Mouse (Mus musculus) neural tube, embryonic 12.5 days (tissue): ENCODE data around the gene Hdhd5. TPM values are rescaled to one million over a fixed set of nuclear protein-coding genes. Genes with fewer than 3 reads are reported as not detected.
A peak's percentile ranks its signal among the peaks of the same experiment; 100 is the strongest.

Source experiments
- ATAC-seq: fragments of 200-750 bp; cut with Nextera tagmentation; 2 replicates; pipeline ENCODE4 v1.8.0; 2017; ENCODE audit warnings: low read depth, mild to moderate bottlenecking, moderate TSS enrichment, moderate library complexity; ENCODE audit not compliant: low FRiP score
- H3K27ac ChIP-seq: fragments of 300-500 bp; sonication (generic); 2 replicates; pipeline ENCODE4 v1.5.1; 2016
- H3K27me3 ChIP-seq: fragments of 300-500 bp; sonication (generic); replicated peaks from 2 replicates; pipeline ENCODE4 v1.6.1; 2016; ENCODE audit warnings: mild to moderate bottlenecking
- H3K36me3 ChIP-seq: fragments of 300-500 bp; sonication (generic); 2 replicates; pipeline ENCODE4 v1.6.1; 2016; ENCODE audit warnings: mild to moderate bottlenecking
- H3K4me1 ChIP-seq: fragments of 300-500 bp; sonication (generic); 2 replicates; pipeline ENCODE4 v1.6.1; 2016
- H3K4me2 ChIP-seq: fragments of 300-500 bp; sonication (generic); replicated peaks from 2 replicates; pipeline ENCODE4 v1.6.1; 2016; ENCODE audit warnings: mild to moderate bottlenecking
- H3K4me3 ChIP-seq: fragments of 300-500 bp; sonication (generic); 2 replicates; pipeline ENCODE4 v1.5.1; 2016
- H3K9ac ChIP-seq: fragments of 300-500 bp; sonication (generic); 2 replicates; pipeline ENCODE4 v1.6.1; 2016; ENCODE audit warnings: mild to moderate bottlenecking
- H3K9me3 ChIP-seq: fragments of 300-500 bp; sonication (generic); 2 replicates; pipeline ENCODE4 v1.6.1; 2016; ENCODE audit warnings: mild to moderate bottlenecking
- WGBS: fragments of 180-500 bp; shearing (Covaris S2); methylation state at CpG from one replicate; pipeline ENCODE4 v1.1.7; 2016; 5-methylcytosine and 5-hydroxymethylcytosine counted together
- polyA plus RNA-seq: library from polyadenylated mRNA; unstranded; fragments of >200 nt; fragmentation: Nextera tagmentation; extraction: Ambion mirVana; gene quantifications from 2 replicates; pipeline ENCODE4 v1.2.1, GENCODE M21; 2016

Hdhd5 gene
- 19.9 and 23.6 TPM in 2 replicates for polyA plus RNA-seq

DNA sequence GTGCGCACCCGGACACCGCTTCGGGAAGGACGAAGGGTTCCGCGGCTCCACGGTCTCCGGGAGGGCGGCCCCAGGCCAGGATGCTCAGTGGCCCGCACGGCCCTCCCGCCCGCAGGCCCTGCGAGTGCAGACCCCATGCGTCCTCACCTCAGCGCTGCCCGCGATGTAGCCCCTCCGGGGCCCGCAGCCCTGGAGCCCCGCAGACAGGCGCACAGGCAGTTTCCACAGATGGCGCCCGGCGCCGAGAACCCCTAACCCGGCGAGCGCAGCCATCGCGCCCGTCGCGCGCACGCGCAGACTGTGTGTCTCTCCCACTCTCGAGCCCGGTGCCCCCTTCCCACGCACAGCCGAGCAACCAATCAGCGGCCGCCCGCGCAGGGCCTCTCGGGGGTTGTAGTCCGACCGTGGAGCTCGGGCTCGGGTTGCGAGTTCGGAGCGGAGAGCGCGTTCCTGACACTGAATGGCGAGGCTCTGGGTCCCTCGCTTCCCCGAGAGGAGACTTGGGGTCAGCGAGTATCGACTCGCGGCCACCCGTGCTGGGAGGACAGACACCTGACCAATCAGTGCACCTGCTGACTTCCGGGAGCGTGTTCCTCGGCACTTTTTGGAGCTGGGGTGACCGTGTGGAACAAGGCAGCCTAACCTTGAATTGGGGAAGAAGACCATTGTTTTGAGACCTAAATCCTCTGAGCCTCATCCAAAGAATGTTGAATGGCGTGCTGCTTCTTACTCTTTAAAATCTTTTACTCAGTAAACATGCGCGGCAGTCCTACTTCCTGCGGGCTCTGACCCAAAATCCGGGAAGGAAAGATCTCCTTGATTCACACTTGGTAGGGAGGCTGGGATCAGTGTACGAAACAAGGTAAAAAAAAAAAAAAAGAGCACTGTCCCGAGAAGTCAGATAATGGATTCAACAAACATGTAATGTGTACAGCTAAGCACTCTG is at the start of gene Hdhd5:
Gene Hdhd5 (minus strand): TSS at position 300 of the 946 bp plus-strand sequence.
- H3K9me3 ChIP-seq, result no peaks in the 10 kb centered on the region
- peak within 1 kb of the TSS; percentile 91 for H3K9ac ChIP-seq
- H3K4me1 ChIP-seq, result peaks cover 21% of the 10 kb centered on the region
- ATAC-seq, result peak; percentile 98
- no peaks in the 10 kb centered on the region for H3K36me3 ChIP-seq
- H3K4me3 ChIP-seq, result peak within 1 kb of the TSS; percentile 92
- no peaks in the 10 kb centered on the region for H3K27me3 ChIP-seq
- H3K27ac ChIP-seq, result peak within 1 kb of the TSS; percentile 32; the same call in 1 of the 2 replicates
- H3K4me2 ChIP-seq, result peak within 1 kb of the TSS; percentile 75
- under 1% methylated on average over 75 of the region's 75 CpGs for WGBS

DNA sequence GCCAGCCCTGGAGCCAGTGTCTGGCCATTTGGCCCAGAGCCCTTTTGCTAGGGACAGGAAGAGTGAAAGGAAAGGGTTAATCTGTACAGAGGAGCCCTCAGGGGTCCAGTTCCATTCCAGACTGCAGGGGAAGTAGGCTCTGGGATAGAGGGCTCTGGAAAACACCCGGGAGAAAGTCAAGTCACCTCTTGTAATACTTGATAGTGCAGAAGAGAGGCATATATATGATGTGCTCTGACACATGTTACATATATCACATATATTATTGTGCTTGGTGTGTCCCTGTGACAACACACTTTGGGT is 49.5 kb upstream of the Hdhd5 start:
- no peaks in the 10 kb centered on the region for H3K27me3 ChIP-seq
- peaks cover 38% of the 10 kb centered on the region for H3K4me1 ChIP-seq
- ATAC-seq, result peak; percentile 54
- peak overlapping the region; percentile 83 for H3K4me2 ChIP-seq
- no peak overlapping the region for H3K27ac ChIP-seq
- H3K9me3 ChIP-seq, result no peaks in the 10 kb centered on the region
- H3K36me3 ChIP-seq, result no peaks in the 10 kb centered on the region
- H3K4me3 ChIP-seq, result peak overlapping the region; percentile 40
- no peak overlapping the region for H3K9ac ChIP-seq
- WGBS, result 0% methylated on average over 1 of the region's 1 CpGs

DNA sequence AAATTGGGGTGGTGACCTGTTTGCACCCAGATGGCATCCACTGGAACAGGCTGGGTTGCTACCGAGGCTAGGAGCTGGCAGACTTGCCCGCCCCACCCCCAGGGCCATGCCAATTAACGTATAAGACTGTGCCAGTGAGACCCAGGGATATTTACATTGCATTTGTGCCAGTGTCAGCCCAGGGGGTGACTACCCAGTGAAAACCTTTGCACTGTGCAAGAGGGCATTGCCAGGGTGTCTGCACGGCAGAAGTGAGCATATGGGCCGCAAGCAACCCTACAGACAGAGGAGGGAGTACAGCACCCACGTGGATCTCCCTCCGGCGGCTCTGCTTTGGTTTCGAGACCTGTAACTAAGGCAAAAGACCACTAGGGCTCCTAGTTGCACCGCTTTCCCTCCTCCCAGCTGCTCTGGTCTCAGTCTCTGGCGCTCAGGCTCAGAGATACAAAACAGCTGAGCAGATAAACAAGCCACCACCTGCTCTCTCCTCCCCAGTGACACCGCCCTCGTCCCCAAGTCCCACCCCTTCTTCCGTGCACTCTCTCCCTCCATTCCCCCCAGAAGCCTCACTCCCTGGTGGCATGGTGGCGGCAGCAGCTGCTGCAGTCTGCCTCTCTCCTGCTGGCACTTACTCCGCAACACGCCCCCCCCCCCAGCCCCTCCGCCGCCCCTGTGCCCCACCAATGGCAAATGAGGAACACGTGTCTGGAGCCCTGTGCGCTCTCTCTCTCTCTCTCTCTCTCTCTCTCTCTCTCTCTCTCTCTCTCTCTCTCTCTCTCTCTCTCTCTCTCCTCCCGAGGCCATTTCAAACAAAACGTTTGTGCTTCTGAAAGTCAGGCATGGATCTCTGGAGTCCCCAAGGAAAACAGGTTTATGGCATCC is 49.0 kb upstream of the Hdhd5 start:
- peak overlapping the region; percentile 44; the same call in 1 of the 2 replicates for H3K9ac ChIP-seq
- peak overlapping the region; percentile 40 for H3K4me3 ChIP-seq
- ATAC-seq, result peak; percentile 93
- H3K9me3 ChIP-seq, result no peaks in the 10 kb centered on the region
- peak overlapping the region; percentile 83 for H3K4me2 ChIP-seq
- H3K27me3 ChIP-seq, result no peaks in the 10 kb centered on the region
- under 1% methylated on average over 22 of the region's 23 CpGs for WGBS
- peak overlapping the region; percentile 59 for H3K27ac ChIP-seq
- H3K36me3 ChIP-seq, result no peaks in the 10 kb centered on the region
- peaks cover 32% of the 10 kb centered on the region for H3K4me1 ChIP-seq

DNA sequence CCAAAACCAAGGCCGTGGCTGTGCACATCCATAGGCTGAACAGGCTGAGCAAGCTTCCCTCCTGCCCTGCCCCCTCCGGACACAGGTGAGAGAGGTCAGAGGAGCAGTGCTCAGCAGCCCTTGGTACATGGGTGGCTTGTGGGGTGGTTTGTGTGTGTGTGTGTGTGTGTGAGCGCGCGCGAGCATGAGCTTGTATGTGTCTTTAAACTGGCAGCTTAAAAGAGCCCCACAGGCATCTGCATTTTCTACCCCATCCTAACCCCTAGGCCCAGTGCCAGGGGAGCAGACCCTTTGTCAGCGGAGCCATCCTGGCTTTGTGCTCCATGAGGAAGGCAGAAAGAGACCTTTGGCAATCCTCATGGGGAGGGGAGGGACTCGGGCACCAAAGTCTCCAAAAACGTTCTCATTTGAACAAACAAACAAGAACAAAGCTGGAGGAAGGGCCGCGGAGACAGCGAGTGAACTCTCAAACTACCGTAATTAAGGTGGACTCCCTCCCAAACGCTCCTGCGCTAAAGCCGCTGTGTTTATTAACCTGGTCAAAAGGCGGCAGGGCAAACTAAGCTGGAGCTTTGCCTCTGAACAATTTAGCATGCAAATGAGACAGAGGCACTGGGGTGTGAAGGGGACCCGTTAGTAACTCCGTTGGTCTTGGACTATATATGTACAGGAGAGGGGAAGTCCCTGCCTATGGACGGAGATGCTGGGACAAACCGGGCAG is 48.2 kb upstream of the Hdhd5 start:
- no peaks in the 10 kb centered on the region for H3K9me3 ChIP-seq
- H3K4me3 ChIP-seq, result peak overlapping the region; percentile 40
- peak overlapping the region; percentile 44; the same call in 1 of the 2 replicates for H3K9ac ChIP-seq
- no peak for ATAC-seq
- no peaks in the 10 kb centered on the region for H3K36me3 ChIP-seq
- H3K4me1 ChIP-seq, result peaks cover 31% of the 10 kb centered on the region
- peak overlapping the region; percentile 59 for H3K27ac ChIP-seq
- H3K27me3 ChIP-seq, result no peaks in the 10 kb centered on the region
- peak overlapping the region; percentile 83 for H3K4me2 ChIP-seq
- 3% methylated on average over 21 of the region's 21 CpGs for WGBS

DNA sequence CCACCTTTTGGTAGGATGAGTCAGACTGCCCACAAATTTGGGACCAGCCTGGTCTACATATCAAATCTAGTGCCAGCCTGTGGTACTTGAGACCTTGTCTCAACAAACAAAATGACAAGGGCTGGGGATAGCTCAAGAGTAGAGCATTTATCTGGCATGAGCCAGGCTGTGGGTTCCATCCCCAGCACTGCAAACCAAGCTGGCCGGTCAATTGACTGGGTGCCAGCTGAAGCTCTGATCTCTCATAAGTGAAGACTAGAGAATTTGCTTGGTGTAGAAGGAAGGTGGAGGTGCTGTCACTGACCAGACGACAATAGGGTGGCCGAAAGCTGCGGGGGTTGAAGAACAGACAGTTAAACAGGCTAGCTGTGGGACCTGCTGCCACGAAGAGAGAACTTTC is 47.4 kb upstream of the Hdhd5 start:
- H3K27ac ChIP-seq, result no peak overlapping the region
- peaks cover 31% of the 10 kb centered on the region for H3K4me1 ChIP-seq
- peak overlapping the region; percentile 83; the same call in 1 of the 2 replicates for H3K4me2 ChIP-seq
- no peak overlapping the region for H3K9ac ChIP-seq
- 47% methylated on average over 5 of the region's 5 CpGs for WGBS
- no peak overlapping the region for H3K4me3 ChIP-seq
- ATAC-seq, result no peak
- H3K9me3 ChIP-seq, result no peaks in the 10 kb centered on the region
- H3K27me3 ChIP-seq, result no peaks in the 10 kb centered on the region
- no peaks in the 10 kb centered on the region for H3K36me3 ChIP-seq

DNA sequence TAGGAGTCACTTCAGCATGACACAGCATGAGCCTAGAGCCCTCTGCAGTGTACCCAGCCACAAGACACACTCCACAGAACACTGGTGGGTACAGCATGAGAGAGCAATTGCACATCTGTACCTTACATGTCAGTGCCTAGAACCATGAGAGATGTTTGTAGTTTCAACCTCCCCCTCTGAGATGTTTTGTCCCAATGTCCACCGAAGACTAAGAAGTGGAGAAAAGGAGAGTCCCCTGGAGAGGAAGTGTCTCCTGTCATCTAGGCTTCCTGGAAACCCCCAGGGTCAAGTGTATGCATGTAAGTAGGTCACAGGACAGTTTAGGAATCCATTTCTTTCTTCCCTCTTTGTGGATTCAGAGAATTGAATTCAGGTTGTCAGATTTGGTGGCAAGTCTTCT is 41.3 kb upstream of the Hdhd5 start:
- no peaks in the 10 kb centered on the region for H3K27me3 ChIP-seq
- no peak overlapping the region for H3K4me3 ChIP-seq
- ATAC-seq, result no peak
- no peaks in the 10 kb centered on the region for H3K36me3 ChIP-seq
- H3K4me1 ChIP-seq, result no peaks in the 10 kb centered on the region
- no peak overlapping the region for H3K4me2 ChIP-seq
- 79% methylated on average over 1 of the region's 1 CpGs for WGBS
- no peak overlapping the region for H3K9ac ChIP-seq
- H3K9me3 ChIP-seq, result no peaks in the 10 kb centered on the region
- H3K27ac ChIP-seq, result no peak overlapping the region

DNA sequence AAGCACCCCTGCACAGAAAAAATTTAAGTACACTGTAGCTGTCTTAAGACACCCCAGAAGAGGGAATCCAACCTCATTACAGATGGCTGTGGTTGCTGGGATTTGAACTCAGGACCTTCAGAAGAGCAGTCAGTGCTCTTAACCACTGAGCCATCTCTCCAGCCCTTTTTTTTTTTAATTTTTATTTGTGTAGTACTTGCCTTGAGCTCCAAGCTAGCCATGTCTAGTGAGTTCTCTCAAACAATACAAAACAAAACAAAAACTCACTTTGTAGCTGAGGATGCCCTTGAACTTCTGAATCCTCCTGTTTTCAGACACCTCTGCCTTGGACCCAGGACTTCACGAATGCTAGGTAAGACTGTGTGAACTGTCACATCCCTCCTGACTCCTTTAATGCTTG is 37.1 kb upstream of the Hdhd5 start:
- Histone ChIP-seq H3K4me1 (no peaks in the 10 kb centered on the region; the same call in 1 of the 2 replicates), H3K36me3 (no peaks in the 10 kb centered on the region), H3K4me2 (no peak overlapping the region), H3K27me3 (no peaks in the 10 kb centered on the region), H3K27ac (no peak overlapping the region), H3K9me3 (no peaks in the 10 kb centered on the region), H3K4me3 (no peak overlapping the region), H3K9ac (no peak overlapping the region)
- no peak for ATAC-seq
- whole genome bisulfite sequencing, result 67% methylated on average over 1 of the region's 1 CpGs

DNA sequence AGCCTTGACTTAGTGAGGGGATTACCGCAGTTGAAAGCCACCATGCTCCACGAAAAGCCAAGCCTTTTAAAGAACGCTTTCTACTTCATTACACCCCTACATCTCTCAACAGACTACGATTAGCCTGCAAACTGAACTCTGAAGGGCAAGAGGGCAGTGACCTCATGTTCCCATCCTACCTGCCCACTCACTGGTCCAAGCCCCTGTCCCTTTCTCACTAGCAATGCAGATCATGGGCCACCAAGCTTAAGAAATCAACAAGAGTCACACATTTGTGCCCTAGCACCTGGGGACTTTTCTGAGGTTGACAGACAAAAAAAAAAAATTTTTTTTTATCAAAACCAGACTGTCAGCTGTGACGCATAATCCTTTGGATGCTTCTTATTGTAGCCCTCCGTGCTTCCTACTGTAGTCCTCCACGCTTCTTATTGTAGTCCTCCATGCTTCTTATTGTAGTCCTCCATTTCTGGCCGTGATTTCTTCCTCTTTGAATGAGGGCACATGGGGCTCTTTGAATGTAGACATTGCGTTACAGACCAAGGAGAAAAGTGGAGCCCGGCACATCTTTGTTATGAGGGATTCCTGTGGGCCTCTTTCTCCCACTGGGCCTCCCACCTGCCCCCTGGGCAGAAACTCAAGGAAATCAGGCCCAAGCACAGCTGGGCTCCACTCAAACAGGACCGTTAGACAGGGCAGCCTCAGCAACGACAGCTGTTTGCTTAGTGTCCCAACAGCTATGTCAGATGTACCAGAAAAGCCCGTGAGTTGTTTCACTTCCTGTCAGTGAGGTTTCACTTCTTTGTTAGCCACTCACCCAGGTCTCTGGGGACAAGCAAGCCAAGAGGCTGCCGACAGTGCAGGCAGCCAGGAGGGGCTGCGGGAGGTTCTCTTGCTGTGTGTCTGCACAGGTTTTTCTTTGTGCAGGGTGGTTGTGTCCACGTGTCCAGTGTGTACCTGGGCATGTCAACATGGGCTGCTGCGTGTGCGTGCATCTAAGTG is 36.1 kb upstream of the Hdhd5 start:
- H3K4me1 ChIP-seq, result no peaks in the 10 kb centered on the region; the same call in 1 of the 2 replicates
- 68% methylated on average over 18 of the region's 18 CpGs for WGBS
- no peak overlapping the region for H3K4me2 ChIP-seq
- H3K27ac ChIP-seq, result no peak overlapping the region
- no peak overlapping the region for H3K9ac ChIP-seq
- H3K9me3 ChIP-seq, result no peaks in the 10 kb centered on the region
- H3K27me3 ChIP-seq, result no peaks in the 10 kb centered on the region
- no peaks in the 10 kb centered on the region for H3K36me3 ChIP-seq
- no peak for ATAC-seq
- no peak overlapping the region for H3K4me3 ChIP-seq

DNA sequence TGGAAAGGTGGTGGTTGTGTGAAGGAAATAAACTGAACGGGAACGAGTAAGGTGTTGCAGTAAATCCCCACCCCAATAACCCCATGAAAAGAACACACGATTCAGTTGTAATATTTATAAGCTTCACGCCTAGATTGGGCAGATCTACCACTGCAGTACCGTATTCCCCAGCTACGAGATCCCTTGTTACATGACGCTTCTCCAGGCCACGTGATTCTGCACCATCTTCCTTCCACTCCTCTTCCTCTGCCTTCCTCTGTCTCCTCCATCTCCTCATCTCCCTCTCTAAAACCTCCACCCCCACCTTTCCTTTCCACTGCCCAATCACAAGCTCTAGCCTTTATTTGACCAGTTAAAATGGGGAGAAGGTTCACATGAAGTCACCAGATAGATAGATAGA is 25.5 kb upstream of the Hdhd5 start:
- no peak overlapping the region for H3K27ac ChIP-seq
- 90% methylated on average over 8 of the region's 8 CpGs for WGBS
- no peaks in the 10 kb centered on the region for H3K9me3 ChIP-seq
- no peak for ATAC-seq
- no peaks in the 10 kb centered on the region for H3K4me1 ChIP-seq
- no peak overlapping the region for H3K9ac ChIP-seq
- no peak overlapping the region for H3K4me3 ChIP-seq
- no peaks in the 10 kb centered on the region for H3K27me3 ChIP-seq
- no peaks in the 10 kb centered on the region for H3K36me3 ChIP-seq
- H3K4me2 ChIP-seq, result no peak overlapping the region

DNA sequence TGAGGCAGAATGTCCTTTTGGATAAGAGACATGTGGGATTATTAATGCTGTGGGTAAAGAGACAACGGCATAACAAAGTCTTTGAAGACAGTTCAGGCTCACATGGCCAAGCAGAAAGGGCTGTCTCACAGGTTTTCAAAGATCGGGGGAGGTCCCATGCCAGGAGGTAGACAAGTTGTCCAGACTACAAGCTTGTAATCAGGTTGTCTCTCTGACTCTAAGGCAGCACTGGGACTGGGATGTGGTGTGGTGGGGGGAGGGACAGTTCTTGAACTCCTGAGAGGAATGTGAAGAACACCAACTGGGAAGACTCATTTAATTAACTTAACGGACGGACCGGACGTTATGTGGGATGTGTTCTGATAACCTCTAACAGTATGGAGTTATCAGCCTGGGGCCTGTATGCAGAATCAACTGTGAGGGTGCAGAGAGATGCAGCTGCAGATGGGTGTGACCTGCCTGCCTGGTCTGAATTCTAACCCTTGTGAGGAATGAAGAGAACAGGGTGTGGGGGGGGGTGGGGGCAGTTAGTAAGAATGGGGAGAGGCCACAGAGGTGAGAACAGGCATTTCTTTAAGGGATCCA is 25.0 kb upstream of the Hdhd5 start:
- 84% methylated on average over 6 of the region's 6 CpGs for WGBS
- Histone ChIP-seq H3K9ac (no peak overlapping the region), H3K27me3 (no peaks in the 10 kb centered on the region), H3K4me3 (no peak overlapping the region), H3K9me3 (no peaks in the 10 kb centered on the region), H3K4me2 (no peak overlapping the region), H3K27ac (no peak overlapping the region), H3K4me1 (no peaks in the 10 kb centered on the region), H3K36me3 (no peaks in the 10 kb centered on the region)
- no peak for ATAC-seq

DNA sequence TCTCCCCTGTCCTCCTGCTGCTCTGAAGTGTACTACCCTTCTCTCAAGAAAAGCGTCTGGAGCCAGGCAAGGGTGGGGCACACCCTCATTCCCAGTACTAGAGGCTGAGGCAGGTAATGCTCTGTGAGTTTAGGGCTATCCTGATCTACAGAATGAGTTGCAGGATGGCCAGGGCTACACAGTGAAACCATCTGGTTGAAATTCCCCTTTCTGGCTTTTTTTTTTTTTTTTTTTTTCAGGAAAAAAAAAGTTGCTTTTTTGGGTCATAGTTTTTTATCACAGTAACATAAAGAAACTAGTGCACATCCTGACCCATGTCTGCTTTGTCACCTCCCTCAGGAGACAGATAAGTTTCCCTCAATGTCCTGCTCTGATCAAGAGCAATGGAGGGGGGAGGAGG is 24.0 kb upstream of the Hdhd5 start:
- H3K4me3 ChIP-seq, result no peak overlapping the region
- no peak overlapping the region for H3K4me2 ChIP-seq
- H3K27me3 ChIP-seq, result no peaks in the 10 kb centered on the region
- peaks cover 6% of the 10 kb centered on the region; the same call in 1 of the 2 replicates for H3K4me1 ChIP-seq
- no peak overlapping the region for H3K27ac ChIP-seq
- H3K9me3 ChIP-seq, result no peaks in the 10 kb centered on the region
- H3K9ac ChIP-seq, result no peak overlapping the region
- no peaks in the 10 kb centered on the region for H3K36me3 ChIP-seq
- no peak for ATAC-seq
- 68% methylated on average over 1 of the region's 1 CpGs for WGBS
